Mouse (Mus musculus) neural tube, embryonic 14.5 days (tissue): ENCODE results near the gene Gcc2. TPM values are rescaled to one million over a fixed set of nuclear protein-coding genes. Genes with fewer than 3 reads are reported as not detected.

Experiments used
- ATAC-seq: fragments of 200-750 bp; cut with Nextera tagmentation; 2 replicates; pipeline ENCODE4 v1.8.0; 2017; ENCODE audit warnings: low read depth, mild to moderate bottlenecking, moderate TSS enrichment, moderate library complexity
- H3K27ac ChIP-seq: fragments of 300-500 bp; sonication (generic); 2 replicates; pipeline ENCODE4 v1.5.1; 2014; ENCODE audit warnings: low read depth, mild to moderate bottlenecking, control low read depth, low read length, moderate library complexity, mixed read lengths
- H3K27me3 ChIP-seq: fragments of 300-500 bp; sonication (generic); 2 replicates; pipeline ENCODE4 v1.6.1; 2014; ENCODE audit warnings: low read length; ENCODE audit not compliant: control insufficient read depth, insufficient read depth
- H3K36me3 ChIP-seq: fragments of 300-500 bp; sonication (generic); 2 replicates; pipeline ENCODE4 v1.6.1; 2014; ENCODE audit warnings: low read length, mixed read lengths; ENCODE audit not compliant: control insufficient read depth, insufficient read depth
- H3K4me1 ChIP-seq: fragments of 300-500 bp; sonication (generic); 2 replicates; pipeline ENCODE4 v1.6.1; 2014; ENCODE audit warnings: low read length; ENCODE audit not compliant: control insufficient read depth, insufficient read depth
- H3K4me2 ChIP-seq: fragments of 300-500 bp; sonication (generic); 2 replicates; pipeline ENCODE4 v1.6.1; 2014; ENCODE audit warnings: mild to moderate bottlenecking, low read depth, low read length, control low read depth
- H3K4me3 ChIP-seq: fragments of 300-500 bp; sonication (generic); 2 replicates; pipeline ENCODE4 v1.5.1; 2014; ENCODE audit warnings: low read depth, low read length, control low read depth, mixed read lengths
- H3K9ac ChIP-seq: fragments of 300-500 bp; sonication (generic); replicated peaks from 2 replicates; pipeline ENCODE4 v1.6.1; 2014; ENCODE audit warnings: low read depth, mild to moderate bottlenecking, control low read depth, low read length, mixed read lengths
- H3K9me3 ChIP-seq: fragments of 300-500 bp; sonication (generic); 2 replicates; pipeline ENCODE4 v1.6.1; 2016; ENCODE audit warnings: low read length; ENCODE audit not compliant: control insufficient read depth
- WGBS: fragments of 180-500 bp; shearing (Covaris S2); extraction: QIAGEN DNeasy Blood & Tissue Kit; methylation state at CpG from one replicate; pipeline ENCODE4 v1.1.7; 2014; 5-methylcytosine and 5-hydroxymethylcytosine counted together
- polyA plus RNA-seq: library from polyadenylated mRNA; unstranded; fragments of >200 nt; fragmentation: Nextera tagmentation; extraction: Ambion mirVana; gene quantifications from 2 replicates; pipeline ENCODE4 v1.2.1, GENCODE M21; 2014

Gene Gcc2
- polyA plus RNA-seq, 1 experiment from 2014 or later = 89.2 TPM

DNA sequence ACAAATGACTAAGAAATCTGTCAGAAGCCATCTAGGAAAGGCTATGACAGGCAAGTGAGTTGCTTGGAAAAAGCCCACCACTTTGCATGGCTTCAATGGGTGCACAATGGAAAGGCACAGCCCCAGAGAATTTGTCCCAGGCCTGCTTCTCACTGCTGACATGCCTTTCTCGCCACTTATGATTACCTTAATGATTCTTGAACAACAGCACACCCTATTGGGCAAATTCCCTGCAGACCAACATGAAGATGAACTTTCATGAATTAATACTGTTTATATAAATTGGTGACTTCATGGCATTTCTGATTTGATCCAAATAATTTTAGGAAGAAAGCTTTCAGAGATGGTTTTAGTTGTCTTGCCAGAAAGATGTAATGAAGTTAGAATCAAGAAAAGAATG lies 5.8 kb upstream of the Gcc2 start:
- no peaks in the 10 kb centered on the region for H3K36me3 ChIP-seq
- WGBS = 23% methylated on average over 1 of the region's 1 CpGs
- ATAC-seq = no peak
- no peak overlapping the region for H3K27ac ChIP-seq
- no peaks in the 10 kb centered on the region for H3K9me3 ChIP-seq
- H3K9ac ChIP-seq = no peak overlapping the region
- H3K4me2 ChIP-seq = no peak overlapping the region
- H3K4me1 ChIP-seq = peaks cover under 1% of the 10 kb centered on the region; the same call in 1 of the 2 replicates
- H3K27me3 ChIP-seq = no peaks in the 10 kb centered on the region
- H3K4me3 ChIP-seq = no peak overlapping the region

DNA sequence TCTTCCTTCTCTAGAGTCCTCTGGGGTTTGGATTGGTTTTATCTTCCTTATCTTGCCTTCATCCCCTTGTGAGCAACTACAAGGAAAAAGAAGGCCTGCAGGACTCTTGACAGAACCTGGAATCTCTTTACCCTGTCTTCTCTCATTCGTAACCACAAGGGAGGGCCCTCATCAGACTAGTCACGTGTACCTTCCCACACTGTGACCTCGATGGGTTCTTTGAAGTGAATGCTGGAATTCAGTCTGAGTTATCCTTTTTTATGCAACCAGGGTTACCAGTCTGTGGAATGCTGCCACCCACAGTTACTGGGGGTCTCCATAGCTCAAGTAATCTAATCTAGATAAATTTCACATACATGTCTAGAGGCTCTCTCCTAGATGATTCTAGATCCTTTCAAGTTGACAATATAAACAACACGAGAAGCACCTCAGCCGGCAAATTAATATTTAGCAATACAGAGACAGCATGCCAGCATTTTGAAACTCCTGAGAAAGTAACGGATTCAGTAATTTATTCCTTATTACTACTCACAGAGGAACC lies 592 bp upstream of the Gcc2 start:
- peak; percentile 25 for ATAC-seq
- Histone ChIP-seq H3K4me2 (peak overlapping the region; percentile 62), H3K4me3 (peak overlapping the region; percentile 87), H3K27me3 (no peaks in the 10 kb centered on the region), H3K36me3 (no peaks in the 10 kb centered on the region), H3K4me1 (peaks cover 9% of the 10 kb centered on the region; the same call in 1 of the 2 replicates), H3K9me3 (no peaks in the 10 kb centered on the region), H3K9ac (peak overlapping the region; percentile 78), H3K27ac (no peak overlapping the region)
- 32% methylated on average over 6 of the region's 6 CpGs for WGBS

GRCm38 (mm10) chr10:58255954-58256353 lies 657 bp downstream of the Gcc2 start:
- peaks cover 9% of the 10 kb centered on the region; the same call in 1 of the 2 replicates for H3K4me1 ChIP-seq
- no peaks in the 10 kb centered on the region for H3K27me3 ChIP-seq
- peak overlapping the region; percentile 62 for H3K4me2 ChIP-seq
- no peaks in the 10 kb centered on the region for H3K9me3 ChIP-seq
- ATAC-seq = no peak
- no peak overlapping the region for H3K27ac ChIP-seq
- H3K9ac ChIP-seq = peak overlapping the region; percentile 78
- 12% methylated on average over 4 of the region's 4 CpGs for WGBS
- peak overlapping the region; percentile 87 for H3K4me3 ChIP-seq
- no peaks in the 10 kb centered on the region for H3K36me3 ChIP-seq

DNA sequence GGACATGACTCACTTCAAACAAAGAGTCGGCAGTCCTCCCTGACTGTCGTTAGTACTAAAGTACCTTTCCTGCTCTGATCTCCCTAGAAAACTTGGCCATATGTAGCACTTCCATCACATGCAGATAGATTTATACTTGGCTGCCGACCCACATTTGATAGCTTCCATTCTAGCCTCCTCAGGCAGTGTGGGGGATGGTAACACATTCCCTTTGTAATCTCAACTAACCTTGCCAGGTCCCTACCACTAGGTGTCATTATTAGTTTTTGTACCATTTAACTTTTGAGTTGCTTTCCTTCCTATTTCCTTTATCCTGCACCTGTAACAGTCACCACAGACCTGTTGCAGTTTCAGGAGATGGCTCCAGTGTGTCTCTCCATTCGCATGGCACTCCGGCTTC lies 3.2 kb downstream of the Gcc2 start:
- Histone ChIP-seq H3K4me2 (no peak overlapping the region), H3K9me3 (no peaks in the 10 kb centered on the region), H3K4me3 (no peak overlapping the region), H3K9ac (no peak overlapping the region), H3K27me3 (no peaks in the 10 kb centered on the region), H3K4me1 (peaks cover 9% of the 10 kb centered on the region; the same call in 1 of the 2 replicates), H3K27ac (no peak overlapping the region), H3K36me3 (0 out of 2 replicates have a peak, but pooled peaks cover 4% of the 10 kb centered on the region)
- no peak for ATAC-seq
- WGBS = 75% methylated on average over 5 of the region's 5 CpGs

GRCm38 (mm10) chr10:58282238-58282637 lies 26.9 kb downstream of the Gcc2 start:
- Histone ChIP-seq H3K36me3 (peaks cover 44% of the 10 kb centered on the region), H3K27me3 (no peaks in the 10 kb centered on the region), H3K9ac (no peak overlapping the region), H3K4me1 (no peaks in the 10 kb centered on the region), H3K4me2 (no peak overlapping the region), H3K9me3 (no peaks in the 10 kb centered on the region), H3K27ac (no peak overlapping the region), H3K4me3 (no peak overlapping the region)
- WGBS = 96% methylated on average over 7 of the region's 7 CpGs
- ATAC-seq = no peak

DNA sequence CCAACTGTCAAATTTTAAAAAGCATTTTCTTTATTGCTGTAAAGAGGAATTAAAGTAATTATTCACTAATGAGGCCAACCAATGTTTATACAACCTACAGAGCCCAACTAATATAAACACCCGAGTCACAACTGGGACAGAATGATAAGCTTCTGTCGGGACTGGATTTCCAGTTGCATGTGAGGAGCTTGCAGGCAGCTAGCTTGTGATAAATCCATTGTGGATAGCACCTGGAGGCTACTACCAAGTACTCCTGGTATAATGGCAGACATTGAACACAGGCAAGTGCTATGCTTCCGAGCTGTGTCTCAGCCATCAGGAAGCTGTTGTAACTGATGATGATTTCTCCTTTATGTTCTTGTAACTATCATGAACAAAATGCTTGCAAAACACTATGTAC lies 35.4 kb downstream of the Gcc2 start:
- Histone ChIP-seq H3K36me3 (peaks cover 60% of the 10 kb centered on the region), H3K4me1 (no peaks in the 10 kb centered on the region), H3K27ac (no peak overlapping the region), H3K9me3 (no peaks in the 10 kb centered on the region), H3K4me2 (no peak overlapping the region), H3K9ac (no peak overlapping the region), H3K27me3 (no peaks in the 10 kb centered on the region), H3K4me3 (no peak overlapping the region)
- ATAC-seq = no peak
- 95% methylated on average over 3 of the region's 3 CpGs for WGBS

GRCm38 (mm10) chr10:58294246-58294645 lies 38.9 kb downstream of the Gcc2 start:
- WGBS = 98% methylated on average over 3 of the region's 3 CpGs
- ATAC-seq = no peak
- H3K27me3 ChIP-seq = no peaks in the 10 kb centered on the region
- no peak overlapping the region for H3K27ac ChIP-seq
- H3K4me2 ChIP-seq = no peak overlapping the region
- H3K4me3 ChIP-seq = no peak overlapping the region
- H3K36me3 ChIP-seq = peaks cover 74% of the 10 kb centered on the region
- no peak overlapping the region for H3K9ac ChIP-seq
- H3K4me1 ChIP-seq = no peaks in the 10 kb centered on the region
- H3K9me3 ChIP-seq = no peaks in the 10 kb centered on the region

- no peak for ATAC-seq
- 100% methylated on average over 3 of the region's 3 CpGs for WGBS
- no peak overlapping the region for H3K4me2 ChIP-seq
These were observed 40.3 kb downstream of the Gcc2 start for GRCm38 (mm10) chr10:58295605-58296004.

GRCm38 (mm10) chr10:58304996-58305395 lies 49.7 kb downstream of the Gcc2 start:
- Histone ChIP-seq H3K4me3 (no peak overlapping the region), H3K9me3 (no peaks in the 10 kb centered on the region)
- 93% methylated on average over 7 of the region's 7 CpGs for WGBS

More at GRCm38 (mm10) chr10:58295605-58296004, 40.3 kb downstream of the Gcc2 start:
- Histone ChIP-seq H3K4me1 (no peaks in the 10 kb centered on the region), H3K9me3 (no peaks in the 10 kb centered on the region), H3K27ac (no peak overlapping the region), H3K4me3 (no peak overlapping the region), H3K27me3 (no peaks in the 10 kb centered on the region), H3K9ac (no peak overlapping the region), H3K36me3 (peaks cover 75% of the 10 kb centered on the region)

More at GRCm38 (mm10) chr10:58304996-58305395, 49.7 kb downstream of the Gcc2 start:
- peaks cover 26% of the 10 kb centered on the region for H3K36me3 ChIP-seq
- H3K4me1 ChIP-seq = no peaks in the 10 kb centered on the region
- H3K9ac ChIP-seq = no peak overlapping the region
- H3K27ac ChIP-seq = no peak overlapping the region
- H3K4me2 ChIP-seq = no peak overlapping the region
- no peak for ATAC-seq
- H3K27me3 ChIP-seq = no peaks in the 10 kb centered on the region
